Mouse (Mus musculus) activated CD4-positive, CD25-positive, alpha-beta regulatory T cell (primary cell): ENCODE data around the gene Btg1. TPM values are rescaled to one million over a fixed set of nuclear protein-coding genes. Genes with fewer than 3 reads are reported as not detected.

Source experiments
- polyA plus RNA-seq, 2 experiments: library from polyadenylated mRNA; unstranded; fragments of 100-300 nt; shearing (Covaris generic); gene quantifications; one replicate each; pipeline ENCODE4 v1.2.1; 2017

Btg1 gene
- polyA plus RNA-seq, result 100 to 1,000 TPM; 580 to 777 TPM

DNA sequence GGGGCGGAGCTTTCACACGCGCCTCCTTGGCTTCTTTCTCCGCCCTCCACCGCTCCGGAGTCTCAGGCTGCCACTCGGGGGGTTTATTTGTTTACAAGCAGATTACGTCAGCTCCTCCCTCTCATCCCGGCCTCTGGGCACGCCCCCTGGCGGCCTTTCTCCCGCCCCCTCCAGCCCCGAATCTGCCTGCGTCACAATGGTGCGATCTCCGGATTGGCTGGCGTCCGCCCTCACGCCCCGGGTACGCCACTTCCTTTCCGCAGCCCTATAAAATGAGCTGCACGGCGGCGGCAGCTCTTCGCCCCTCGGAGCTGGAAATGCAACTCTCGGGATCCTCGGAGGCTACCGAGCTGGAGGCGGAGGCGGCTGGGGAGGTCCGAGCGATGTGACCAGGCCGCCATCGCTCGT, at the start of gene Btg1:
Gene Btg1, plus strand, starts transcription at position 298 of the 408 bp plus-strand sequence.

